In the genomic region with DNA sequence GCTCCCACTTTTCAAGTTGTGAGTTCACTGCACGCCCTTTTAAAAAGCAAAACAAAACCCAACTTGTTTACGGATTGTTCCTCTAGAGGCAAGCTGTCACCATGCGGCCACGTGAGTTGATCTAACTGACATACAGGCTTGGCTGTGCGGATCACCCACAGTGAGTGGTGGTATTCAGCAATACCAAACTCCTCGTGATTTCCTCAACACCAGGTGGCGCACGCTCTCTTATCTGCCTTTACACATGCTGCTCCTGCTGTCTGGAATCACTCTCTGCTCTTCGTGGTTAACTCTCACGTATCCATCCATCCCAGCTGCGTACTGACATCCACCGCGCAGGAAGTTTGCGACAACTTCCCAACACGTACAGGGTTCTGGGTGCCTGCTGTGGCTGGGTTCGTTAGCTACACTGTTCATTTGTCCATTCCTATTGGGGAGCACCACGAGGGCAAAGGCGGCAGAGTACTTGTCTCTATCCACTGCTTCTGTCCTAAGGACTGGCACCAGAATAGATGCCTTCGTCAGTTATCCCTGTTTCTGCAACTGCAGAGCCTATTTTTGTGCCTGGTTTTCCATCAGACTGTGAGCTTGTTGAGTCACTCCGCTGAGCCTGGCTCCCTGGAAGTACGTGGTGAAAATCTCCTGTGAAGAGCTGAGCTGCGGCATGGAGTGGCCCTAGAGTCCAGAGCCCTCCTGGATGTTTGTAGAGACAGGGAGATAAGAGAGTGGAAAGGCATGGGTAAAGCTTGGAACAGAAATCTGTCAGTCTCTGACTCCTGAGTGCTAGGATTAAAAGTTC, we compare ENCODE assay signal across 8 mouse cellular contexts. TPM values are rescaled to one million over a fixed set of nuclear protein-coding genes. Genes with fewer than 3 reads are reported as not detected.
DNase-seq lines count a peak whose midpoint lies in the region; ATAC-seq and TF ChIP-seq lines count a peak whose summit lies in the region.

No protein-coding gene starts in this region.

- H3K9me3 ChIP-seq in heart, embryonic 11.5 days (replicated peaks; ENCODE audit: control insufficient read depth, low read length): no peaks in the 10 kb centered on the region
- no peaks in the 10 kb centered on the region for H3K9me3 ChIP-seq in kidney, embryonic 15.5 days (replicated peaks)
- H3K9me3 ChIP-seq in limb, embryonic 15.5 days: no peaks in the 10 kb centered on the region

- peak; percentile 77 for DNase-seq in CD4-positive helper T cell, adult 2 months (ENCODE audit: low read depth, low spot score)
- DNase-seq in brain, embryonic 14.5 days (ENCODE audit: low read depth): peak; percentile 95
- DNase-seq in monocyte, adult 2 months (ENCODE audit: low read depth in 1 of 2, low spot score in 2 of 2): peak; percentile 21 to 59
- peak; percentile 54 to 70 for DNase-seq in spleen, postnatal 14 days (ENCODE audit: low spot score in 2 of 2)

- TF ChIP-seq CTCF in brain, embryonic 14.5 days (IDR thresholded peaks at IDR 0.05; ENCODE audit: borderline replicate concordance, extremely low read depth, insufficient read depth, insufficient read length): peak; percentile 88

- peak overlapping the region; percentile 27 for H3K4me3 ChIP-seq in heart, embryonic 11.5 days (ENCODE audit: low read depth, low read length)
- no peak overlapping the region for H3K4me3 ChIP-seq in kidney, embryonic 15.5 days (replicated peaks)
- H3K4me3 ChIP-seq in limb, embryonic 15.5 days: peak overlapping the region; percentile 17; the same call in 1 of the 2 replicates

- 13% methylated on average over 22 of the region's 22 CpGs for WGBS in heart, embryonic 11.5 days (ENCODE audit: insufficient replicate concordance)
- WGBS in kidney, embryonic 15.5 days: 23% methylated on average over 22 of the region's 22 CpGs
- WGBS in limb, embryonic 15.5 days: 19% methylated on average over 22 of the region's 22 CpGs

- no peak for TF ChIP-seq POLR2A in brain, embryonic 14.5 days (IDR thresholded peaks at IDR 0.05; ENCODE audit: borderline replicate concordance, extremely low read depth, insufficient read depth, insufficient read length, poor library complexity, severe bottlenecking)

- H3K4me1 ChIP-seq in heart, embryonic 11.5 days (ENCODE audit: control insufficient read depth, insufficient read depth, low read length): peaks cover 4% of the 10 kb centered on the region; the same call in 1 of the 2 replicates
- H3K4me1 ChIP-seq in kidney, embryonic 15.5 days: peaks cover 4% of the 10 kb centered on the region
- peaks cover 4% of the 10 kb centered on the region; the same call in 1 of the 2 replicates for H3K4me1 ChIP-seq in limb, embryonic 15.5 days

- 0 out of 2 replicates have a peak overlapping the region, but pooled peaks have one; percentile 43 for H3K9ac ChIP-seq in heart, embryonic 11.5 days (ENCODE audit: low read depth, low read length)
- no peak overlapping the region for H3K9ac ChIP-seq in kidney, embryonic 15.5 days
- H3K9ac ChIP-seq in limb, embryonic 15.5 days: no peak overlapping the region

- H3K27me3 ChIP-seq in heart, embryonic 11.5 days (ENCODE audit: control insufficient read depth, insufficient read depth, low read length): 0 out of 2 replicates have a peak, but pooled peaks cover 2% of the 10 kb centered on the region
- H3K27me3 ChIP-seq in kidney, embryonic 15.5 days: no peaks in the 10 kb centered on the region
- H3K27me3 ChIP-seq in limb, embryonic 15.5 days: no peaks in the 10 kb centered on the region

- no peak overlapping the region for H3K27ac ChIP-seq in heart, embryonic 11.5 days (ENCODE audit: low read depth, low read length)
- no peak overlapping the region for H3K27ac ChIP-seq in kidney, embryonic 15.5 days
- no peak overlapping the region for H3K27ac ChIP-seq in limb, embryonic 15.5 days

- peak; percentile 85 for ATAC-seq in erythroid progenitor cell, adult 5-6 weeks (replicated peaks; ENCODE audit: low FRiP score, poor library complexity, severe bottlenecking)
- peak; percentile 65 for ATAC-seq in heart, embryonic 11.5 days (replicated peaks; ENCODE audit: insufficient number of reproducible peaks, low FRiP score, low TSS enrichment)
- peak; percentile 80 for ATAC-seq in kidney, embryonic 15.5 days (replicated peaks; ENCODE audit: low FRiP score)
- peak; percentile 79; the same call in 1 of the 2 replicates for ATAC-seq in limb, embryonic 15.5 days (ENCODE audit: insufficient number of reproducible peaks, low FRiP score, low TSS enrichment, low read depth)

- H3K4me2 ChIP-seq in heart, embryonic 11.5 days: peak overlapping the region; percentile 61
- peak overlapping the region; percentile 50 for H3K4me2 ChIP-seq in kidney, embryonic 15.5 days
- H3K4me2 ChIP-seq in limb, embryonic 15.5 days: peak overlapping the region; percentile 38

- H3K36me3 ChIP-seq in heart, embryonic 11.5 days (ENCODE audit: control insufficient read depth, insufficient read depth, low read length): no peaks in the 10 kb centered on the region
- no peaks in the 10 kb centered on the region for H3K36me3 ChIP-seq in kidney, embryonic 15.5 days
- peaks cover 9% of the 10 kb centered on the region; the same call in 1 of the 2 replicates for H3K36me3 ChIP-seq in limb, embryonic 15.5 days

RNA-seq across cellular contexts. Expression of gene Glt8d2, which starts 23.8 kb away (rescaled TPM):
- 1.8 TPM in 2 replicates for polyA plus RNA-seq in brain, embryonic 14.5 days (2012; rRNA removed)
- total RNA-seq in erythroid progenitor cell, adult 5-6 weeks (2015; ENCODE audit: low replicate concordance): not detected in 2 replicates
- not detected in 2 replicates for total RNA-seq in erythroid progenitor cell, adult 5-6 weeks (2017; ENCODE audit: low replicate concordance)
- polyA plus RNA-seq in heart, embryonic 11.5 days (2014; fragmentation: Nextera tagmentation; extraction: Ambion mirVana): 1.4 and 1.6 TPM in 2 replicates
- polyA plus RNA-seq in kidney, embryonic 15.5 days (2015; fragmentation: Nextera tagmentation; extraction: Ambion mirVana): 4.0 and 5.0 TPM in 2 replicates
- polyA plus RNA-seq in limb, embryonic 15.5 days (2015; fragmentation: Nextera tagmentation; extraction: Ambion mirVana): 23.6 and 24.7 TPM in 2 replicates

RNA-seq across cellular contexts. Expression of gene Hcfc2, which starts 29.3 kb away (rescaled TPM):
- 28.5 and 31.8 TPM in 2 replicates for polyA plus RNA-seq in brain, embryonic 14.5 days (2012; rRNA removed)
- 10.1 and 24.7 TPM in 2 replicates for total RNA-seq in erythroid progenitor cell, adult 5-6 weeks (2015; ENCODE audit: low replicate concordance)
- 2.5 and 10.1 TPM in 2 replicates for total RNA-seq in erythroid progenitor cell, adult 5-6 weeks (2017; ENCODE audit: low replicate concordance)
- polyA plus RNA-seq in heart, embryonic 11.5 days (2014; fragmentation: Nextera tagmentation; extraction: Ambion mirVana): 42.8 and 45.8 TPM in 2 replicates
- polyA plus RNA-seq in kidney, embryonic 15.5 days (2015; fragmentation: Nextera tagmentation; extraction: Ambion mirVana): 33.2 and 33.3 TPM in 2 replicates
- 45.1 and 51.0 TPM in 2 replicates for polyA plus RNA-seq in limb, embryonic 15.5 days (2015; fragmentation: Nextera tagmentation; extraction: Ambion mirVana)

RNA-seq across cellular contexts. Expression of gene Tdg, which starts 37.0 kb away (rescaled TPM):
- 117 and 137 TPM in 2 replicates for polyA plus RNA-seq in brain, embryonic 14.5 days (2012; rRNA removed)
- 12.6 and 25.2 TPM in 2 replicates for total RNA-seq in erythroid progenitor cell, adult 5-6 weeks (2015; ENCODE audit: low replicate concordance)
- total RNA-seq in erythroid progenitor cell, adult 5-6 weeks (2017; ENCODE audit: low replicate concordance): 27.1 and 27.9 TPM in 2 replicates
- polyA plus RNA-seq in heart, embryonic 11.5 days (2014; fragmentation: Nextera tagmentation; extraction: Ambion mirVana): 115 and 140 TPM in 2 replicates
- polyA plus RNA-seq in kidney, embryonic 15.5 days (2015; fragmentation: Nextera tagmentation; extraction: Ambion mirVana): 153 and 154 TPM in 2 replicates
- polyA plus RNA-seq in limb, embryonic 15.5 days (2015; fragmentation: Nextera tagmentation; extraction: Ambion mirVana): 105 and 108 TPM in 2 replicates

RNA-seq across cellular contexts. Expression of gene 1190007I07Rik, which starts 43.6 kb away (rescaled TPM):
- 33.1 and 52.4 TPM in 2 replicates for polyA plus RNA-seq in brain, embryonic 14.5 days (2012; rRNA removed)
- total RNA-seq in erythroid progenitor cell, adult 5-6 weeks (2015; ENCODE audit: low replicate concordance): not detected in 2 replicates
- 11.3 TPM in 1 of 2 replicates, not detected in the other for total RNA-seq in erythroid progenitor cell, adult 5-6 weeks (2017; ENCODE audit: low replicate concordance)
- 37.2 and 38.2 TPM in 2 replicates for polyA plus RNA-seq in heart, embryonic 11.5 days (2014; fragmentation: Nextera tagmentation; extraction: Ambion mirVana)
- 49.7 and 51.3 TPM in 2 replicates for polyA plus RNA-seq in kidney, embryonic 15.5 days (2015; fragmentation: Nextera tagmentation; extraction: Ambion mirVana)
- 29.9 and 36.2 TPM in 2 replicates for polyA plus RNA-seq in limb, embryonic 15.5 days (2015; fragmentation: Nextera tagmentation; extraction: Ambion mirVana)

Comparison
In these comparisons a context has a peak if more than half of its experiments do, and no peak if none do; other contexts are left out.
1. DNase-seq: peak in every context shown above with its lines; median percentile 95 in brain, embryonic 14.5 days; 77 in CD4-positive helper T cell, adult 2 months; 62 in spleen, postnatal 14 days; 40 in monocyte, adult 2 months.